Mouse (Mus musculus) c-Kit-negative CD71-positive TER-119-positive erythroid progenitor cells, embryonic 14.5 days (primary cell): ENCODE results near the gene Tubb3.

Experiments used
- DNase-seq: peaks from one replicate; pipeline ENCODE4 v3.0.0-alpha.2; 2013; ENCODE audit warnings: low read depth, low spot score

The Tubb3 gene

GRCm38 (mm10) chr8:123411246-123411645, at the start of gene Tubb3:
Gene Tubb3 (plus strand): TSS chr8:123411424.
- DNase-seq, result no peak

GRCm38 (mm10) chr8:123373403-123374238, 37.6 kb upstream of the Tubb3 start, which contains the start of gene Tcf25:
Gene Tcf25 (plus strand): TSS chr8:123373753.
- DNase-seq, result peak; percentile 75

- peak; percentile 79 for DNase-seq
Measured at GRCm38 (mm10) chr8:123374239-123374578, 37.0 kb upstream of the Tubb3 start.

- no peak for DNase-seq
Measured at GRCm38 (mm10) chr8:123375701-123376100, 35.5 kb upstream of the Tubb3 start.

GRCm38 (mm10) chr8:123376106-123376505, 35.1 kb upstream of the Tubb3 start:
- no peak for DNase-seq

- no peak for DNase-seq
Measured at GRCm38 (mm10) chr8:123381711-123382110, 29.5 kb upstream of the Tubb3 start.

- no peak for DNase-seq
Measured at GRCm38 (mm10) chr8:123382516-123382915, 28.7 kb upstream of the Tubb3 start.

- no peak for DNase-seq
Measured at GRCm38 (mm10) chr8:123384883-123385540, 26.2 kb upstream of the Tubb3 start.

- DNase-seq, result no peak
Measured at GRCm38 (mm10) chr8:123387041-123387440, 24.2 kb upstream of the Tubb3 start.

GRCm38 (mm10) chr8:123387801-123388200, 23.4 kb upstream of the Tubb3 start:
- no peak for DNase-seq

- DNase-seq, result no peak
Measured at GRCm38 (mm10) chr8:123389026-123389425, 22.2 kb upstream of the Tubb3 start.

- no peak for DNase-seq
Measured at GRCm38 (mm10) chr8:123398308-123398707, 12.9 kb upstream of the Tubb3 start.

GRCm38 (mm10) chr8:123401936-123402335, 9.3 kb upstream of the Tubb3 start:
- DNase-seq, result no peak

GRCm38 (mm10) chr8:123402730-123403326, 8.4 kb upstream of the Tubb3 start:
- no peak for DNase-seq

- no peak for DNase-seq
Measured at GRCm38 (mm10) chr8:123404521-123404920, 6.7 kb upstream of the Tubb3 start.

GRCm38 (mm10) chr8:123406786-123407185, 4.4 kb upstream of the Tubb3 start, which contains the start of gene Mc1r:
Gene Mc1r (plus strand): TSS chr8:123407107.
- peak; percentile 39 for DNase-seq

- no peak for DNase-seq
Measured at GRCm38 (mm10) chr8:123407612-123408011, 3.6 kb upstream of the Tubb3 start.

- DNase-seq, result no peak
Measured at GRCm38 (mm10) chr8:123408586-123409544, 2.4 kb upstream of the Tubb3 start.

- no peak for DNase-seq
Measured at GRCm38 (mm10) chr8:123410049-123410587, 1.1 kb upstream of the Tubb3 start.

GRCm38 (mm10) chr8:123410788-123411187, 436 bp upstream of the Tubb3 start:
- DNase-seq, result no peak

GRCm38 (mm10) chr8:123411781-123412327, 630 bp downstream of the Tubb3 start:
- no peak for DNase-seq
